In genomic region chr16:45630347-45630960, GRCm38 (mm10) we compare ENCODE assay signal across 9 mouse cellular contexts. TPM values are rescaled to one million over a fixed set of nuclear protein-coding genes. Genes with fewer than 3 reads are reported as not detected.
A peak's percentile ranks its signal among the peaks of the same experiment; 100 is the strongest.
DNase-seq lines count a peak whose midpoint lies in the region; ATAC-seq and TF ChIP-seq lines count a peak whose summit lies in the region.
"Had no signal": no experiment of that assay in that cellular context is flagged by ENCODE, and none has a peak within 500 bp of the region (broad histone marks: within the 10 kb centered on the region; RNA-seq: fewer than 3 reads in every experiment).

No protein-coding gene starts in this region.

- H3K9me3 ChIP-seq in embryonic facial prominence, embryonic 10.5 days, result no peaks in the 10 kb centered on the region
- H3K9me3 ChIP-seq in heart, postnatal 0 days (replicated peaks; ENCODE audit: control insufficient read depth, low read length), result no peaks in the 10 kb centered on the region
- H3K9me3 ChIP-seq in liver, embryonic 14.5 days (ENCODE audit: control insufficient read depth, low read length), result no peaks in the 10 kb centered on the region
- no peaks in the 10 kb centered on the region for H3K9me3 ChIP-seq in neural tube, embryonic 13.5 days
- no peaks in the 10 kb centered on the region for H3K9me3 ChIP-seq in stomach, embryonic 16.5 days (replicated peaks; ENCODE audit: control insufficient read depth, low read length)
- H3K9me3 ChIP-seq: embryonic facial prominence, embryonic 12.5 days had no signal

- no peaks in the 10 kb centered on the region for H3K36me3 ChIP-seq in embryonic facial prominence, embryonic 10.5 days (replicated peaks)
- H3K36me3 ChIP-seq in heart, postnatal 0 days (replicated peaks; ENCODE audit: control insufficient read depth, insufficient read depth, low read length), result no peaks in the 10 kb centered on the region
- H3K36me3 ChIP-seq in liver, embryonic 14.5 days (replicated peaks; ENCODE audit: control insufficient read depth, insufficient read depth, low read depth), result no peaks in the 10 kb centered on the region
- no peaks in the 10 kb centered on the region for H3K36me3 ChIP-seq in neural tube, embryonic 13.5 days
- H3K36me3 ChIP-seq in stomach, embryonic 16.5 days (ENCODE audit: control insufficient read depth, insufficient read depth, low read length), result no peaks in the 10 kb centered on the region
- H3K36me3 ChIP-seq: embryonic facial prominence, embryonic 12.5 days had no signal

- no peak overlapping the region for H3K27ac ChIP-seq in embryonic facial prominence, embryonic 10.5 days (replicated peaks)
- H3K27ac ChIP-seq in heart, postnatal 0 days (ENCODE audit: low read depth), result no peak overlapping the region
- H3K27ac ChIP-seq in liver, embryonic 14.5 days, result no peak overlapping the region
- H3K27ac ChIP-seq in neural tube, embryonic 13.5 days (replicated peaks), result no peak overlapping the region
- H3K27ac ChIP-seq in stomach, embryonic 16.5 days (ENCODE audit: low read length), result no peak overlapping the region
- H3K27ac ChIP-seq: embryonic facial prominence, embryonic 12.5 days had no signal

- ATAC-seq in heart, postnatal 0 days (ENCODE audit: insufficient read depth, low read depth), result peak; percentile 66; the same call in 1 of the 2 replicates
- ATAC-seq in liver, embryonic 14.5 days (ENCODE audit: insufficient read depth), result no peak
- ATAC-seq in neural tube, embryonic 13.5 days (ENCODE audit: low read depth), result peak; percentile 84; the same call in 1 of the 2 replicates
- peak; percentile 60; the same call in 1 of the 2 replicates for ATAC-seq in stomach, embryonic 16.5 days (ENCODE audit: insufficient read depth, low FRiP score)

- no peak for TF ChIP-seq EP300 in heart, postnatal 0 days (IDR thresholded peaks at IDR 0.05; ENCODE audit: low read depth)
- TF ChIP-seq EP300 in liver, embryonic 14.5 days (IDR thresholded peaks at IDR 0.05; ENCODE audit: low read depth), result no peak

- H3K4me2 ChIP-seq in heart, postnatal 0 days (ENCODE audit: low read depth, low read length), result no peak overlapping the region
- H3K4me2 ChIP-seq in liver, embryonic 14.5 days (ENCODE audit: low read depth), result no peak overlapping the region
- no peak overlapping the region for H3K4me2 ChIP-seq in neural tube, embryonic 13.5 days
- H3K4me2 ChIP-seq in stomach, embryonic 16.5 days (ENCODE audit: low read depth, low read length), result no peak overlapping the region
- H3K4me2 ChIP-seq: embryonic facial prominence, embryonic 12.5 days had no signal

- H3K27me3 ChIP-seq in embryonic facial prominence, embryonic 10.5 days (replicated peaks; ENCODE audit: low read depth, poor library complexity, severe bottlenecking), result no peaks in the 10 kb centered on the region
- H3K27me3 ChIP-seq in heart, postnatal 0 days (ENCODE audit: control insufficient read depth, insufficient read depth, low read length), result no peaks in the 10 kb centered on the region
- no peaks in the 10 kb centered on the region for H3K27me3 ChIP-seq in liver, embryonic 14.5 days (ENCODE audit: control insufficient read depth, insufficient read depth, low read length)
- H3K27me3 ChIP-seq in neural tube, embryonic 13.5 days, result no peaks in the 10 kb centered on the region
- H3K27me3 ChIP-seq in stomach, embryonic 16.5 days (ENCODE audit: control insufficient read depth, insufficient read depth, low read length), result no peaks in the 10 kb centered on the region
- H3K27me3 ChIP-seq: embryonic facial prominence, embryonic 12.5 days had no signal

- peak; percentile 60 for DNase-seq in CD4-positive helper T cell, adult 2 months (ENCODE audit: low read depth, low spot score)
- peak; percentile 80 for DNase-seq in adrenal gland, postnatal 10 days
- peak; percentile 63 for DNase-seq in embryonic facial prominence, embryonic 10.5 days (ENCODE audit: low spot score)
- DNase-seq in heart, postnatal 0 days (ENCODE audit: low spot score), result peak; percentile 64
- DNase-seq in kidney, postnatal 25 days, result peak; percentile 54 to 81
- DNase-seq in liver, embryonic 14.5 days (ENCODE audit: low read depth in 3 of 3, low spot score in 3 of 3), result peak in 1 of 3 experiments; percentile 13

- 62% methylated on average over 5 of the region's 5 CpGs for WGBS in embryonic facial prominence, embryonic 10.5 days
- 55% methylated on average over 5 of the region's 5 CpGs for WGBS in heart, postnatal 0 days
- WGBS in liver, embryonic 14.5 days (ENCODE audit: insufficient replicate concordance), result 52% methylated on average over 5 of the region's 5 CpGs
- 50% methylated on average over 5 of the region's 5 CpGs for WGBS in neural tube, embryonic 13.5 days
- 48% methylated on average over 5 of the region's 5 CpGs for WGBS in stomach, embryonic 16.5 days

- no peak overlapping the region for H3K9ac ChIP-seq in heart, postnatal 0 days (replicated peaks; ENCODE audit: low read depth, low read length)
- H3K9ac ChIP-seq in liver, embryonic 14.5 days (replicated peaks), result no peak overlapping the region
- no peak overlapping the region for H3K9ac ChIP-seq in neural tube, embryonic 13.5 days
- H3K9ac ChIP-seq in stomach, embryonic 16.5 days (ENCODE audit: low read length), result no peak overlapping the region
- H3K9ac ChIP-seq: embryonic facial prominence, embryonic 12.5 days had no signal

- no peaks in the 10 kb centered on the region for H3K4me1 ChIP-seq in embryonic facial prominence, embryonic 10.5 days
- H3K4me1 ChIP-seq in heart, postnatal 0 days (ENCODE audit: control insufficient read depth, insufficient read depth), result no peaks in the 10 kb centered on the region
- H3K4me1 ChIP-seq in liver, embryonic 14.5 days (replicated peaks; ENCODE audit: control insufficient read depth in 2 of 2, insufficient read depth in 2 of 2, low read length in 1 of 2), result no peaks in the 10 kb centered on the region
- no peaks in the 10 kb centered on the region for H3K4me1 ChIP-seq in neural tube, embryonic 13.5 days (replicated peaks)
- no peaks in the 10 kb centered on the region for H3K4me1 ChIP-seq in stomach, embryonic 16.5 days (ENCODE audit: control insufficient read depth, insufficient read depth, low read length)
- H3K4me1 ChIP-seq: embryonic facial prominence, embryonic 12.5 days had no signal

- peak; percentile 82 for TF ChIP-seq CTCF in heart, postnatal 0 days (IDR thresholded peaks at IDR 0.05; ENCODE audit: low read depth)
- peak; percentile 63 for TF ChIP-seq CTCF in liver, embryonic 14.5 days (IDR thresholded peaks at IDR 0.05; ENCODE audit: low read depth)

- no peak overlapping the region for H3K4me3 ChIP-seq in embryonic facial prominence, embryonic 10.5 days
- no peak overlapping the region for H3K4me3 ChIP-seq in heart, postnatal 0 days (ENCODE audit: low read depth, low read length)
- H3K4me3 ChIP-seq in liver, embryonic 14.5 days (ENCODE audit: insufficient read depth in 1 of 2, low read depth in 2 of 2, low read length in 2 of 2), result no peak overlapping the region
- H3K4me3 ChIP-seq in neural tube, embryonic 13.5 days, result no peak overlapping the region
- no peak overlapping the region for H3K4me3 ChIP-seq in stomach, embryonic 16.5 days (replicated peaks; ENCODE audit: low read length)
- H3K4me3 ChIP-seq: embryonic facial prominence, embryonic 12.5 days had no signal

RNA-seq across cellular contexts. Expression of gene Gcsam, which starts 20.3 kb away (rescaled TPM):
- total RNA-seq in adrenal gland, postnatal 10 days (2021), result under 1 TPM; 0.21 to 0.48 TPM
- polyA plus RNA-seq in embryonic facial prominence, embryonic 10.5 days (2016; fragmentation: Nextera tagmentation; extraction: Ambion mirVana), result 0.10 TPM in 1 of 2 replicates, not detected in the other
- total RNA-seq in heart, postnatal 0 days (2014; rRNA removed; ENCODE audit: low replicate concordance), result 2.9 TPM in 1 of 2 replicates, not detected in the other
- 0.08 and 0.26 TPM in 2 replicates for polyA plus RNA-seq in heart, postnatal 0 days (2015; fragmentation: Nextera tagmentation; extraction: Ambion mirVana)
- 0.57 and 0.93 TPM in 2 replicates for polyA plus RNA-seq in liver, embryonic 14.5 days (2012; rRNA removed)
- 2.4 and 2.8 TPM in 2 replicates for polyA plus RNA-seq in liver, embryonic 14.5 days (2014; fragmentation: Nextera tagmentation; extraction: Ambion mirVana)
- polyA plus RNA-seq in neural tube, embryonic 13.5 days (2015; fragmentation: Nextera tagmentation; extraction: Ambion mirVana), result 0.10 TPM in 1 of 2 replicates, not detected in the other
- polyA plus RNA-seq in stomach, embryonic 16.5 days (2015; fragmentation: Nextera tagmentation; extraction: Ambion mirVana), result 0.20 and 0.48 TPM in 2 replicates

RNA-seq across cellular contexts. Expression of gene BC016579, which starts 23.4 kb away (rescaled TPM):
- total RNA-seq in adrenal gland, postnatal 10 days (2021), result under 1 TPM; 0.18 to 0.48 TPM
- polyA plus RNA-seq in embryonic facial prominence, embryonic 10.5 days (2016; fragmentation: Nextera tagmentation; extraction: Ambion mirVana), result 0.09 TPM in 1 of 2 replicates, not detected in the other
- total RNA-seq in heart, postnatal 0 days (2014; rRNA removed; ENCODE audit: low replicate concordance), result not detected in 2 replicates
- polyA plus RNA-seq in heart, postnatal 0 days (2015; fragmentation: Nextera tagmentation; extraction: Ambion mirVana), result not detected in 2 replicates
- 0.14 and 0.20 TPM in 2 replicates for polyA plus RNA-seq in liver, embryonic 14.5 days (2012; rRNA removed)
- 0.23 TPM in 2 replicates for polyA plus RNA-seq in liver, embryonic 14.5 days (2014; fragmentation: Nextera tagmentation; extraction: Ambion mirVana)
- polyA plus RNA-seq in neural tube, embryonic 13.5 days (2015; fragmentation: Nextera tagmentation; extraction: Ambion mirVana), result not detected in 2 replicates
- polyA plus RNA-seq in stomach, embryonic 16.5 days (2015; fragmentation: Nextera tagmentation; extraction: Ambion mirVana), result 5.3 and 5.4 TPM in 2 replicates
- polyA plus RNA-seq: embryonic facial prominence, embryonic 12.5 days had no signal
